Mouse (Mus musculus) spleen, adult 2 months (tissue): ENCODE measurements around the gene Ryr1. TPM values are rescaled to one million over a fixed set of nuclear protein-coding genes. Genes with fewer than 3 reads are reported as not detected.

Experiments
- DNase-seq, 2 experiments: peaks; one replicate each; pipeline versions ENCODE4 v3.0.0 to v3.0.0-alpha.2; 2012 to 2021; ENCODE audit warnings: low spot score in 2 of 2, low read depth in 1 of 2
- H3K27ac ChIP-seq: fragments of 200-500 bp; 2 replicates; pipeline ENCODE4 v1.5.1; 2012; ENCODE audit warnings: low read length, inconsistent platforms; ENCODE audit not compliant: insufficient read depth
- H3K27me3 ChIP-seq: fragments of 200-500 bp; 2 replicates; pipeline ENCODE4 v1.6.1; 2012; ENCODE audit warnings: mild to moderate bottlenecking, moderate library complexity, low read length, inconsistent platforms; ENCODE audit not compliant: control insufficient read depth, insufficient read depth
- H3K36me3 ChIP-seq: fragments of 200-500 bp; 2 replicates; pipeline ENCODE4 v1.6.1; 2012; ENCODE audit warnings: mild to moderate bottlenecking, low read length, inconsistent platforms; ENCODE audit not compliant: control insufficient read depth, insufficient read depth
- H3K4me1 ChIP-seq: fragments of 200-500 bp; 2 replicates; pipeline ENCODE4 v1.6.1; 2011; ENCODE audit warnings: inconsistent platforms; ENCODE audit not compliant: control insufficient read depth, insufficient read depth, insufficient read length
- H3K4me3 ChIP-seq: fragments of 200-500 bp; 2 replicates; pipeline ENCODE4 v1.5.1; 2011; ENCODE audit warnings: mild to moderate bottlenecking, inconsistent platforms; ENCODE audit not compliant: insufficient read depth, insufficient read length; ENCODE audit errors: extremely low read depth
- CTCF ChIP-seq: fragments of 200-500 bp; IDR thresholded peaks from 2 replicates; pipeline ENCODE4 v1.5.1; 2011; ENCODE audit warnings: mild to moderate bottlenecking, inconsistent platforms; ENCODE audit not compliant: insufficient read depth, insufficient read length, insufficient replicate concordance; ENCODE audit errors: extremely low read depth
- POLR2A ChIP-seq: fragments of 200-500 bp; IDR thresholded peaks from 2 replicates; pipeline ENCODE4 v1.6.1; 2011; ENCODE audit warnings: low read depth, low read length, inconsistent platforms
- WGBS: fragments of 180-500 bp; shearing (Covaris S2); methylation state at CpG from one replicate; pipeline ENCODE4 v1.1.7; 2018; 5-methylcytosine and 5-hydroxymethylcytosine counted together
- polyA plus RNA-seq: library from polyadenylated mRNA; depleted of rRNA; stranded (reverse); fragments of >200 nt; gene quantifications from 2 replicates; pipeline ENCODE4 v1.2.3, GENCODE M21; 2012; rRNA removed

The Ryr1 gene
- polyA plus RNA-seq, 1 experiment, result 0.27 TPM

DNA sequence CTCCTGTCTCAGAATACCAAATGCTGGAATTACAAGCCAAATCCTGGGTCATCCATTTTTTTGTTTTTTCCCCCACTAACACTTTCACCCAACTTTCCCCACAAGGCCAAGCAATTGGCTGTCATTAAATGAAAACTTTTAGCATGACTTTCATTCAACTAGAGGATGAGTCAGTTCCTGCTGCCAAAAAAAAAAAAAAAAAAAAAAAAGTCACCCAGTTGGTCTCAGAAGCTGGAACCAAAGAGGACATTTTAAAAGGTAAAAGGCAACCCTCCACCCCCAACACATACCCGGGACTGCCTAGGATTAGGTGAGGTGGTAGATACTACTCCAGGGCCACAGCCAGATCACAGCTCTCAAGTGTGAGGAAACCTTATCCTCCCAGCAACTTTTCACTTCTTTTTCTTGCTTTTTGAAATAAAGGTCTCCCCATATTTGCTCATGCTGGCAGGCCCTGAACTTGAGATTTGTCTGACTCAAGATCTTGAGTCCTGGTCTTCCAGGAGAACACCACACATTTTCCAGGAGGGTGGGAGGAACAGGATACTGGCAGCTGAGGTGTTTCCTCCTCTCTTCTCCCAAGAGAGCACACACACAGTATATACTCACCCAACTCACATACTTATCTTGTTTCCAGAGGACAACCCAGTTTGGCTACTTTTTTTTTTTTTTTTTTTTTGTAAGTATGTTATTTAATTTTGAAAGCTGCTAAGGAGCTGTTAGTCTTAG, 166.8 kb downstream of the Ryr1 start:
- no peak overlapping the region for H3K4me3 ChIP-seq
- WGBS, result 38% methylated on average over 1 of the region's 1 CpGs
- TF ChIP-seq POLR2A (no peak), CTCF (no peak)
- H3K4me1 ChIP-seq, result peaks cover 6% of the 10 kb centered on the region; the same call in 1 of the 2 replicates
- no peak for DNase-seq
- no peaks in the 10 kb centered on the region for H3K27me3 ChIP-seq
- no peak overlapping the region for H3K27ac ChIP-seq
- no peaks in the 10 kb centered on the region for H3K36me3 ChIP-seq

DNA sequence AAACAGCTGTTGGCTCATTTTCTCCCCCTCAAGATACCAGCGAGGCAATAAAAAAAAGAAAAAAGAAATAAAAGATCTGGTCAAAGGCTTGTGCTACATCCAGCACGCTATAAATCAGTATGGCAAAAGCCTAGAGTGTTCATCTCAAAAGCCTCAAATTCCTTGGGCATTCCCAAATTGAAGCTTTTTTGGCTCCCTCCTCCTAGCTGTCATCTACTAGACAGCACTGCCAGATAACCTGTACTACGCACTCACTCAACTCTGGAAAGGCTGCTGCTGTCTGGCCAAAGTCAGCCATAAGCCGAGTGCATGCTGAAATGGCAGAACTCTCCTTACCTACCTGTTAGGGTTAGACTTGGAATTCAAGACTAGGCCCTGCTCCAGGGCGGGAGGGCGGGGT, 167.7 kb downstream of the Ryr1 start:
- WGBS, result 86% methylated on average over 6 of the region's 6 CpGs
- H3K36me3 ChIP-seq, result no peaks in the 10 kb centered on the region
- no peak overlapping the region for H3K4me3 ChIP-seq
- H3K4me1 ChIP-seq, result peaks cover 6% of the 10 kb centered on the region; the same call in 1 of the 2 replicates
- TF ChIP-seq POLR2A (no peak), CTCF (no peak)
- no peak for DNase-seq
- H3K27ac ChIP-seq, result no peak overlapping the region
- no peaks in the 10 kb centered on the region for H3K27me3 ChIP-seq

DNA sequence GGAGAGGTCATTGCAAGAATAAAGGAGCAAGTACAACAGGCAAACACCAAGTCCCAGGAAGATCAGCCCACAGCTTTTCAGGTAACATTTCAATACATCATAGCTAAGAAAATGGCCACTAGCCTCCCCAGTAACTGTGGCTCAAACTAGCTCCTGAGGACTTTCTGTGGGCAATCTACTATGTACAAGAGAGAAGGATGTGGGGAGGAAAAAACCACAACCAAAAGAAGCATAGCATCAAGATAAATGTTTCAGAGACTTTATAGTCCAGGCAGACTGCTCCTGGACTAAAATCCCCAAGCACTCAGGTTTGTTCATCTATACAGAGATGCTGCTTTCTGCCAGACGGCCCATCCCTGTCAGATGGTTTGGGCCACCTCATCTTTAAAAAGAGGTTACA, 168.7 kb downstream of the Ryr1 start:
- DNase-seq, result no peak
- Histone ChIP-seq H3K27ac (no peak overlapping the region), H3K36me3 (no peaks in the 10 kb centered on the region), H3K4me3 (no peak overlapping the region), H3K4me1 (peaks cover 6% of the 10 kb centered on the region; the same call in 1 of the 2 replicates), H3K27me3 (no peaks in the 10 kb centered on the region)
- TF ChIP-seq CTCF, result no peak
- TF ChIP-seq POLR2A, result no peak
- 60% methylated on average over 1 of the region's 1 CpGs for WGBS

DNA sequence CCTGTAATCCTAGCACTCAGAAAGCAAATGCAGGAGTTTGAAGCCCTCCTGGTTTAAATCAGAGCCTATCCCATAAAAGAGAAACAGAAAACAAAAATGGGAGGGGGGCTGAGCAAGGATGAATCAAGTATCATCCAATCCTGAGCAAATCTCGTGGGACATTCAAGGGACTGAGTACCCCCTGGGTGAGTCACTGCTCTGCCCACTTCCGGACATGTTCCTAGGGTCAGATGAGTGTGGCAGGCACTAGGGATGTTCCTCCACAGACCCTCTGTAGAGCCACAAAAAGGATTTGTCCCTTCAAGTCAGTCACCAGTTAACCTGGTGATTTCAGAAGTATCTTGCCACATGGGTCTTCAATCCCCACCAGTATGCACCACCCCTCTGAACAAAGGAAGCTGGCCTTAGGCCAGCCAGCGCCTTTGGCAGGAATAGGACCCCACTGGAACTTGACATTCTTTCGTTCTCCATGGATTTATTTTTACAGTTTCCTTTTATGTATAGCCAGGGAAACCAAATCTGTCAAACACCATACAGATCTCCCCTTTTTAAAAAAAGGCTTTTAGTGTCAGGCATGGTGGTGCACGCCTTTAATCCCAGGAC, 169.6 kb downstream of the Ryr1 start:
- WGBS, result 80% methylated on average over 5 of the region's 5 CpGs
- TF ChIP-seq POLR2A (no peak), CTCF (no peak)
- no peak overlapping the region for H3K4me3 ChIP-seq
- no peaks in the 10 kb centered on the region for H3K27me3 ChIP-seq
- H3K36me3 ChIP-seq, result no peaks in the 10 kb centered on the region
- no peak for DNase-seq
- peaks cover 3% of the 10 kb centered on the region; the same call in 1 of the 2 replicates for H3K4me1 ChIP-seq
- no peak overlapping the region for H3K27ac ChIP-seq

DNA sequence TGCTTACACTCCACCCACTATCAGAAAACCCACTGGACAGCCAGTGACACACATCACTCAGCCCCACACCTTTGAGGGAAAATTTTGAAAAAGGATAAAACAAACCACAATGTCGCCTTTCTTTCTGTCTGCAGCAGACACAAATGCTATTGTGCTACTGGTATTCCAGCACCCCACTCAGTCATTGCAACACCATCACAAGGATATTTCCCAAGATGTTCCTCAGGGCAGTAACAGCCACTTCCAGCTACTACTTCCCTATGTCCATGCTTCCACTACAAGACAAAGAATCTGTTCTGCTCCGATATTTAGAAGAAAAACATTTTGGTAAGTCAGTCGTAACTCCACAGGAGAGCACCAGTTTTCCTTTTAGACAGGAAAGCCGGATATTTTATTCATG, 170.2 kb downstream of the Ryr1 start:
- no peak overlapping the region for H3K4me3 ChIP-seq
- 85% methylated on average over 4 of the region's 4 CpGs for WGBS

DNA sequence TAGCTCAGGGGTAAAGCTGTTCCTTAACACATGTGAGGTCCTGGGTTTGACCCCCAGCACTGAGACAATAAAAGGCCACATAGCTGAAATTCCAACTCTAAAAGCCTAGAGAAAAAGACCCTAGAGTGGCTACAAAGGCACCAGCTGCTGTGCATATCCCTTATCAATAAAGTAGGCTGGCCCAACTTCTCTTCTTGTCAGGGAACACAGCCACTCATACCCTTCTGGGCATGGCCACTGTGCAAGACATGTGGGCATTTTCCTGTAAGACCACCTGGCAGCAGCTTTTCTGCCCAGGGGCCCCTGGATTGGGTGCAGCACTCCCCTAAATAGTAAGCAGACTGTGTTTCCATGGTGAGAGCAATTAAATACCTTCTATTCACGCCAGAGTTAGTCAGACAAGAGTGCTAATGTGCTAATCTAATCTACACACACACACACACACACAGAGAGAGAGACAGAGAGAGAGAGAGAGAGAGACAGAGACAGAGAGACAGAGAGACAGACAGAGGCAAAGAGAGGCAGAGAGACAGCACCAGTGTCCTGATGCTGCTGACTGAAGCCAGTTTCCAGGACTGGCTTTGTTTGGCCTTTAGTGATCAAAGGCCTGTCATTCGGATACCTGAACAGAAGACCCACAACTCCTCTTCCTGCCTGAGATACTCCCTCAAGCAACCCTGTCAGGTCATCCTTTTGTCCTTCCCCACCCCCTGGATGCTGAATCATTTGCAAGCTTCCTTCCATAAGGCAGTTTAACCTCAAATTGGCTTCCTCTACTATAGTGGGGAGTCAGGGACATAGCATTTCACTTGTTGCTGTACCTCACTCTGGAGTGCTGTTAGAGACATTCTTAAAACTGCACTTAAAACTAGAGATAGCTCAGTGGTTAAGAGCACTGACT, 171.3 kb downstream of the Ryr1 start:
- TF ChIP-seq POLR2A, result no peak
- no peak for TF ChIP-seq CTCF

More for the DNA sequence above, 170.2 kb downstream of the Ryr1 start:
- no peak overlapping the region for H3K27ac ChIP-seq
- no peak for DNase-seq
- TF ChIP-seq CTCF, result no peak
- TF ChIP-seq POLR2A, result no peak
- H3K36me3 ChIP-seq, result no peaks in the 10 kb centered on the region
- no peaks in the 10 kb centered on the region for H3K27me3 ChIP-seq
- peaks cover 3% of the 10 kb centered on the region; the same call in 1 of the 2 replicates for H3K4me1 ChIP-seq

More for the DNA sequence above, 171.3 kb downstream of the Ryr1 start:
- Histone ChIP-seq H3K27ac (no peak overlapping the region), H3K36me3 (no peaks in the 10 kb centered on the region), H3K27me3 (no peaks in the 10 kb centered on the region), H3K4me1 (peaks cover 3% of the 10 kb centered on the region; the same call in 1 of the 2 replicates), H3K4me3 (no peak overlapping the region)
- DNase-seq, result no peak
- 73% methylated on average over 2 of the region's 2 CpGs for WGBS

Other genes with a start within 250 kb of the Ryr1 start
- gene Capn12, start 243.8 kb downstream of the Ryr1 start, polyA plus RNA-seq, result 0.13 and 0.14 TPM in 2 replicates
- 156 and 192 TPM in 2 replicates for gene Actn4, start 162.8 kb downstream of the Ryr1 start, polyA plus RNA-seq
- gene Eif3k, start 143.3 kb downstream of the Ryr1 start, polyA plus RNA-seq, result 218 and 234 TPM in 2 replicates
- 174 and 236 TPM in 2 replicates for gene Map4k1, start 143.1 kb downstream of the Ryr1 start, polyA plus RNA-seq
- gene Rasgrp4, start 9.7 kb upstream of the Ryr1 start, polyA plus RNA-seq, result 16.4 and 22.5 TPM in 2 replicates
- 40.3 and 44.4 TPM in 2 replicates for gene Fam98c, start 31.1 kb upstream of the Ryr1 start, polyA plus RNA-seq
- gene Ggn, start 45.0 kb upstream of the Ryr1 start, polyA plus RNA-seq, result 0.52 and 0.84 TPM in 2 replicates
- 1.4 and 1.6 TPM in 2 replicates for gene Spred3, start 45.2 kb upstream of the Ryr1 start, polyA plus RNA-seq
- gene Psmd8, start 55.5 kb upstream of the Ryr1 start, polyA plus RNA-seq, result 82.0 and 91.1 TPM in 2 replicates
- gene Catsperg1, start 88.9 kb upstream of the Ryr1 start, polyA plus RNA-seq, result 1.6 and 2.0 TPM in 2 replicates
- 34.3 and 43.5 TPM in 2 replicates for gene Kcnk6, start 107.3 kb upstream of the Ryr1 start, polyA plus RNA-seq
- 74.2 and 97.6 TPM in 2 replicates for gene Yif1b, start 113.2 kb upstream of the Ryr1 start, polyA plus RNA-seq
- gene 2200002D01Rik, start 123.3 kb upstream of the Ryr1 start, polyA plus RNA-seq, result 0.51 and 1.0 TPM in 2 replicates
- gene Spint2, start 156.7 kb upstream of the Ryr1 start, polyA plus RNA-seq, result 69.7 and 88.3 TPM in 2 replicates
- 27.3 and 62.6 TPM in 2 replicates for gene Ppp1r14a, start 164.1 kb upstream of the Ryr1 start, polyA plus RNA-seq
- 0.06 and 0.35 TPM in 2 replicates for gene Dpf1, start 178.8 kb upstream of the Ryr1 start, polyA plus RNA-seq